Mouse (Mus musculus) CH12.LX (cell line): ENCODE results near the gene Nfatc2. TPM values are rescaled to one million over a fixed set of nuclear protein-coding genes. Genes with fewer than 3 reads are reported as not detected.

Source experiments
- DNase-seq: peaks from one replicate; pipeline ENCODE4 v3.0.0-alpha.2; 2013; ENCODE audit errors: extremely low read depth
- H3K27ac ChIP-seq: 2 replicates; pipeline ENCODE4 v1.5.1; 2012; ENCODE audit warnings: low read depth, mild to moderate bottlenecking, control low read depth, moderate library complexity; ENCODE audit not compliant: insufficient read depth
- H3K27me3 ChIP-seq: replicated peaks from 2 replicates; pipeline ENCODE3; 2012; ENCODE audit warnings: inconsistent platforms
- H3K36me3 ChIP-seq, 2 experiments: replicated peaks in 1 of 2; 2 replicates each; pipeline versions ENCODE3 to v1.6.1; 2012; ENCODE audit warnings: inconsistent platforms in 1 of 2, low read length in 1 of 2, mild to moderate bottlenecking in 1 of 2, mixed read lengths in 1 of 2, moderate library complexity in 1 of 2; ENCODE audit not compliant: control insufficient read depth in 1 of 2, insufficient read depth in 1 of 2
- H3K4me1 ChIP-seq, 2 experiments: 2 replicates each; pipeline ENCODE4 v1.6.1; 2012; ENCODE audit warnings: inconsistent platforms in 1 of 2, moderate library complexity in 1 of 2; ENCODE audit not compliant: insufficient read depth in 2 of 2, control insufficient read depth in 1 of 2
- H3K4me2 ChIP-seq: 2 replicates; pipeline ENCODE4 v1.6.1; 2012; ENCODE audit warnings: low read depth, mild to moderate bottlenecking, control low read depth; ENCODE audit not compliant: poor library complexity, insufficient read depth, severe bottlenecking
- H3K4me3 ChIP-seq, 3 experiments: fragments of 150-350 bp in 1 of 3; sonication (generic) in 1 of 3; replicated peaks in 1 of 3; 2 replicates each; pipeline versions ENCODE3 to v1.5.1; 2011 to 2012; ENCODE audit warnings: low read depth in 2 of 3, low read length in 2 of 3, mild to moderate bottlenecking in 2 of 3, moderate library complexity in 2 of 3, control low read depth in 1 of 3, improper control_type of control experiment in 1 of 3, inconsistent platforms in 1 of 3, mixed read lengths in 1 of 3; ENCODE audit not compliant: poor library complexity in 1 of 3
- H3K79me2 ChIP-seq: replicated peaks from 2 replicates; pipeline ENCODE4 v1.6.1; 2012; ENCODE audit warnings: mild to moderate bottlenecking, moderate library complexity; ENCODE audit not compliant: control insufficient read depth, poor library complexity, insufficient read depth, severe bottlenecking; ENCODE audit errors: extremely low read depth
- H3K9ac ChIP-seq: 2 replicates; pipeline ENCODE4 v1.6.1; 2012; ENCODE audit warnings: low read depth, mild to moderate bottlenecking, control low read depth, moderate library complexity; ENCODE audit not compliant: insufficient read depth
- H3K9me3 ChIP-seq: replicated peaks from 2 replicates; pipeline ENCODE3; 2012; ENCODE audit warnings: low read length, inconsistent platforms, mixed read lengths
- CHD1 ChIP-seq: IDR thresholded peaks from 2 replicates; pipeline ENCODE4 v1.6.1; 2012; ENCODE audit warnings: low read depth, low read length, improper control_type of control experiment, inconsistent platforms
- CHD2 ChIP-seq: IDR thresholded peaks from 2 replicates; pipeline ENCODE4 v1.6.1; 2011; ENCODE audit warnings: low read length, improper control_type of control experiment
- ELF1 ChIP-seq: IDR thresholded peaks from 2 replicates; pipeline ENCODE4 v1.6.1; 2014; ENCODE audit warnings: low read depth, mild to moderate bottlenecking, inconsistent platforms, low read length, improper control_type of control experiment
- EP300 ChIP-seq: IDR thresholded peaks from 2 replicates; pipeline ENCODE4 v1.6.1; 2011; ENCODE audit warnings: low read length, improper control_type of control experiment
- ETS1 ChIP-seq: conservative IDR thresholded peaks from 2 replicates; pipeline ENCODE4 v1.6.1; 2012; ENCODE audit warnings: low read depth, mild to moderate bottlenecking, inconsistent platforms, low read length, improper control_type of control experiment, moderate library complexity
- HCFC1 ChIP-seq: IDR thresholded peaks from 2 replicates; pipeline ENCODE4 v1.6.1; 2012; ENCODE audit warnings: low read depth, mild to moderate bottlenecking, inconsistent platforms, low read length, improper control_type of control experiment
- IRF4 ChIP-seq: IDR thresholded peaks from 2 replicates; pipeline ENCODE4 v1.6.1; 2014; ENCODE audit warnings: low read depth, mild to moderate bottlenecking, inconsistent platforms, low read length, improper control_type of control experiment
- JUN ChIP-seq: IDR thresholded peaks from 2 replicates; pipeline ENCODE4 v1.6.1; 2011; ENCODE audit warnings: low read depth, mild to moderate bottlenecking, low read length, improper control_type of control experiment, moderate library complexity; ENCODE audit not compliant: insufficient read depth
- JUND ChIP-seq: conservative IDR thresholded peaks from 2 replicates; pipeline ENCODE4 v1.6.1; 2011; ENCODE audit warnings: low read depth, low read length, improper control_type of control experiment
- KAT2A ChIP-seq: IDR thresholded peaks from 2 replicates; pipeline ENCODE4 v1.6.1; 2012; ENCODE audit warnings: low read length, improper control_type of control experiment, inconsistent platforms; ENCODE audit not compliant: insufficient replicate concordance
- MAFK ChIP-seq: IDR thresholded peaks from 2 replicates; pipeline ENCODE4 v1.6.1; 2011; ENCODE audit warnings: low read length, improper control_type of control experiment; ENCODE audit not compliant: insufficient replicate concordance
- MAX ChIP-seq: IDR thresholded peaks from 2 replicates; pipeline ENCODE4 v1.6.1; 2011; ENCODE audit warnings: low read length, improper control_type of control experiment
- MXI1 ChIP-seq: IDR thresholded peaks from 2 replicates; pipeline ENCODE4 v1.6.1; 2011; ENCODE audit warnings: mild to moderate bottlenecking, low read depth, low read length, improper control_type of control experiment
- MYC ChIP-seq: IDR thresholded peaks from 2 replicates; pipeline ENCODE4 v1.6.1; 2011; ENCODE audit warnings: low read depth, mild to moderate bottlenecking, improper control_type of control experiment, low read length
- PAX5 ChIP-seq: IDR thresholded peaks from 2 replicates; pipeline ENCODE4 v1.6.1; 2012; ENCODE audit warnings: low read length, inconsistent platforms, mixed read lengths
- POLR2A ChIP-seq: IDR thresholded peaks from 2 replicates; pipeline ENCODE4 v1.6.1; 2011; ENCODE audit warnings: low read depth, mild to moderate bottlenecking, improper control_type of control experiment, low read length
- POLR2AphosphoS2 ChIP-seq: IDR thresholded peaks from 2 replicates; pipeline ENCODE4 v1.6.1; 2011; ENCODE audit warnings: low read depth, low read length, improper control_type of control experiment
- RAD21 ChIP-seq: IDR thresholded peaks from 2 replicates; pipeline ENCODE4 v1.6.1; 2011; ENCODE audit warnings: low read depth, mild to moderate bottlenecking, low read length, improper control_type of control experiment, moderate library complexity
- RCOR1 ChIP-seq: conservative IDR thresholded peaks from 2 replicates; pipeline ENCODE4 v1.6.1; 2012; ENCODE audit warnings: low read depth, mild to moderate bottlenecking, inconsistent platforms, low read length, improper control_type of control experiment
- UBTF ChIP-seq: IDR thresholded peaks from 2 replicates; pipeline ENCODE4 v1.6.1; 2012; ENCODE audit warnings: low read depth, mild to moderate bottlenecking, inconsistent platforms, low read length, improper control_type of control experiment, moderate library complexity
- USF1 ChIP-seq: IDR thresholded peaks from 2 replicates; pipeline ENCODE4 v1.6.1; 2014; ENCODE audit warnings: low read depth, mild to moderate bottlenecking, inconsistent platforms, low read length, improper control_type of control experiment
- USF2 ChIP-seq: conservative IDR thresholded peaks from 2 replicates; pipeline ENCODE4 v1.6.1; 2011; ENCODE audit warnings: low read depth, low read length, improper control_type of control experiment
- ZC3H11A ChIP-seq: IDR thresholded peaks from 2 replicates; pipeline ENCODE4 v1.6.1; 2012; ENCODE audit warnings: low read depth, mild to moderate bottlenecking, inconsistent platforms, low read length, improper control_type of control experiment
- ZMIZ1 ChIP-seq: IDR thresholded peaks from 2 replicates; pipeline ENCODE4 v1.6.1; 2012; ENCODE audit warnings: low read depth, mild to moderate bottlenecking, inconsistent platforms, low read length, improper control_type of control experiment
- ZNF384 ChIP-seq: IDR thresholded peaks from 2 replicates; pipeline ENCODE4 v1.6.1; 2012; ENCODE audit warnings: low read depth, low read length, improper control_type of control experiment, inconsistent platforms
- dilution Hi-C: fragments of 300-500 bp; cut with MboI; formaldehyde crosslinking; loops from 2 replicates; pipeline ENCODE4 v1.14.3; 2020; ENCODE audit warnings: low sequenced_read_pairs; ENCODE audit not compliant: extremely low pct_unique_long_range_greater_than_20kb, extremely low pct_ligation_motif_present
- in situ Hi-C: fragments of 300-500 bp; cut with MboI; formaldehyde crosslinking; loops from 3 replicates; pipeline ENCODE4 v1.14.3; 2019; ENCODE audit warnings: low sequenced_read_pairs, low pct_ligation_motif_present, low pct_unique_long_range_greater_than_20kb, mixed read lengths
- polyA plus RNA-seq: library from polyadenylated mRNA; unstranded; fragments of >175 nt; gene quantifications from 2 replicates; pipeline ENCODE4 v1.2.1, GENCODE M21; 2012; ENCODE audit warnings: low read depth; ENCODE audit not compliant: insufficient read length
- total RNA-seq, 2 experiments: library from RNA; depleted of rRNA; stranded (reverse); fragments of 300-350 nt in 1 of 2; fragments of >200 nt in 1 of 2; gene quantifications; 2 replicates each; pipeline ENCODE4 v1.2.3; 2012 to 2014

Gene Nfatc2
- total and polyA plus RNA-seq, 3 experiments, result 1.8 to 4.8 (median 3.6) TPM

DNA sequence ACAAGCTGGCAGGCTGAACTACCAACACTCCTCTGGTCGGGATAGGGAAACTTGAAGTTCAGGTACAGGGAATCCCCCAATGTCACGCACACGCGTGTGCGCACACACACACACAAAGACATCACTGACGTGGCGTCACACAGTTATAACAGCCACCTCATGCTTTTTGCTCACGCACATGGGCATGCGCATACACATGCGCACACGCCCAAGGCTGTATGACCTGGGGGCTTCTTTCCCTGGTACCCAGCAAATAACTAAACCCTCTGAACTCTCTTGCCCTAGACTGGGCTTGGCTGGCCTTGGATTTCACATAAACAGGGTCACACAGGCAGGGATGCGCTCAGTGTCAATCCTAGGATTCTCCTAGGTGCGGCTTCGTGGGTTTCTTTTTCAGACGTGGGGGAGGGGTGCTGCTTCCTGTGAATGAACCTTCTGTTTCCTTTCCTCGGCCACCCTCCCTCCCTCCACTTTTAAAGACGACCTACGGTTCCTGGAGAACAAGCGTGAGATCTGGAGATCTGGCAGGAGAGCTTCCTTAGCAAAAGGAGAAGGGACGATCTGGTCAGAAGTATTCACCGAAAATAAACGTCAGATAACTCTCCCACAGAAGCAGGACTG, 21.1 kb downstream of the Nfatc2 start:
- no peak overlapping the region for H3K4me2 ChIP-seq
- peaks cover 19 to 90% of the 10 kb centered on the region in 2 experiments for H3K4me1 ChIP-seq
- H3K27me3 ChIP-seq, result no peaks in the 10 kb centered on the region
- in situ Hi-C loops, result loop anchor here (5.0 kb wide), 1 partner anchor 38 kb away; no protein-coding TSS in a partner anchor
- no peak overlapping the region for H3K4me3 ChIP-seq
- no peaks in the 10 kb centered on the region for H3K9me3 ChIP-seq
- H3K79me2 ChIP-seq, result no peaks in the 10 kb centered on the region
- no peak overlapping the region for H3K9ac ChIP-seq
- dilution Hi-C loops, result no loop called here
- TF ChIP-seq ETS1, result no peak
- no peak for TF ChIP-seq USF2
- TF ChIP-seq PAX5, result no peak
- TF ChIP-seq UBTF, result no peak
- no peak for TF ChIP-seq RAD21
- TF ChIP-seq IRF4, result no peak
- no peak for TF ChIP-seq CHD2
- TF ChIP-seq MAFK, result no peak
- no peak for TF ChIP-seq ZC3H11A
- no peak for TF ChIP-seq ELF1
- TF ChIP-seq EP300, result no peak
- no peak for TF ChIP-seq ZMIZ1
- no peak for TF ChIP-seq JUN
- no peak for TF ChIP-seq USF1
- no peak for TF ChIP-seq POLR2AphosphoS2
- TF ChIP-seq JUND, result no peak
- no peak for TF ChIP-seq MAX
- TF ChIP-seq MYC, result no peak
- H3K36me3 ChIP-seq, result peaks cover 4 to 57% of the 10 kb centered on the region in 2 experiments
- no peak for DNase-seq
- H3K27ac ChIP-seq, result no peak overlapping the region

DNA sequence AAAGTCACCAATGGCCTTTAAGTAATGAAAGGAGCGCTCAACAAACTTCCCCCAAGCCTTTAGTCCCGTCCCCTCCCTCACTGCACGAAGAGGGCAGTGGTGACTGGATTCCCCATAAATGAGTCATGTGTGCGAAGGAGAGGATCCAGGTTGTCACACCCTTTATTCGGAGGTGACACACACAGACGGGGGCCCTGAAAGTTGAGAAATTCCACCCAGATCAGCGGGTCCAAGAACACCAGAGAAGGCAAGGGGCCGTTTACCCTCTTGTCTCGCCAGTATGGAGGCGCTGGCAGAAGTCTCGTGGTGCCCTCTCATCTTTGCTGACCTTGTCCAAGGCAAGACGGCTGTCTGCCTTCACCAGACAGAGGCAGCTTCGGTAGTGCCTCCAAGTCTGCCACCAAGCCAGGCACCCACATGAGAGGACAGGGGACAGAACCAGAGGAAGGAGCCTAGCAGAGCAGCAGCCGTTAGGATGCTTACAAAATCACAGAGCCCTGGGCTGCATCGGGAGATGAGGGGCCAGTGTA, 21.8 kb downstream of the Nfatc2 start:
- no peaks in the 10 kb centered on the region for H3K9me3 ChIP-seq
- no peak overlapping the region for H3K9ac ChIP-seq
- no peak for DNase-seq
- no peaks in the 10 kb centered on the region for H3K79me2 ChIP-seq
- in situ Hi-C loops, result loop anchor here (5.0 kb wide), 1 partner anchor 37 kb away; no protein-coding TSS in a partner anchor
- H3K4me3 ChIP-seq, result no peak overlapping the region
- peaks cover 21 to 91% of the 10 kb centered on the region in 2 experiments for H3K4me1 ChIP-seq
- H3K27ac ChIP-seq, result no peak overlapping the region
- peaks cover 4 to 52% of the 10 kb centered on the region in 2 experiments for H3K36me3 ChIP-seq
- dilution Hi-C loops, result no loop called here
- TF ChIP-seq POLR2A (no peak), USF1 (no peak), CHD1 (no peak), EP300 (no peak), KAT2A (no peak), MYC (no peak), ETS1 (no peak), HCFC1 (no peak), ZNF384 (no peak), PAX5 (no peak), USF2 (no peak), MXI1 (no peak), ZC3H11A (no peak), MAFK (no peak), CHD2 (no peak), RCOR1 (no peak)
- H3K27me3 ChIP-seq, result no peaks in the 10 kb centered on the region
- H3K4me2 ChIP-seq, result no peak overlapping the region
